Mouse (Mus musculus) thymus, adult 2 months (tissue): Measurements from ENCODE around the gene Zfp14. TPM values are rescaled to one million over a fixed set of nuclear protein-coding genes. Genes with fewer than 3 reads are reported as not detected.

Experiments
- DNase-seq: peaks from one replicate; pipeline ENCODE4 v3.0.0; 2021
- H3K27ac ChIP-seq: fragments of 200-500 bp; 2 replicates; pipeline ENCODE4 v1.5.1; 2012; ENCODE audit warnings: low read length, control low read depth; ENCODE audit not compliant: control insufficient read depth, insufficient read depth
- H3K27me3 ChIP-seq: fragments of 200-500 bp; 2 replicates; pipeline ENCODE4 v1.6.1; 2012; ENCODE audit warnings: mild to moderate bottlenecking, low read length, moderate library complexity, mixed read lengths; ENCODE audit not compliant: control insufficient read depth, insufficient read depth
- H3K36me3 ChIP-seq: fragments of 200-500 bp; 2 replicates; pipeline ENCODE4 v1.6.1; 2012; ENCODE audit warnings: mild to moderate bottlenecking, low read length, moderate library complexity; ENCODE audit not compliant: control insufficient read depth, insufficient read depth
- H3K4me1 ChIP-seq: fragments of 200-500 bp; replicated peaks from 2 replicates; pipeline ENCODE4 v1.6.1; 2012; ENCODE audit warnings: low read length; ENCODE audit not compliant: control insufficient read depth, insufficient read depth
- H3K4me3 ChIP-seq: fragments of 200-500 bp; 2 replicates; pipeline ENCODE4 v1.5.1; 2012; ENCODE audit warnings: mild to moderate bottlenecking, low read length, control low read depth, moderate library complexity; ENCODE audit not compliant: control insufficient read depth, insufficient read depth
- CTCF ChIP-seq: fragments of 200-500 bp; IDR thresholded peaks from 2 replicates; pipeline ENCODE4 v1.5.1; 2012; ENCODE audit warnings: mild to moderate bottlenecking, control low read depth, low read length, moderate library complexity, borderline replicate concordance; ENCODE audit not compliant: control insufficient read depth, poor library complexity, insufficient read depth; ENCODE audit errors: extremely low read depth
- POLR2A ChIP-seq: fragments of 200-500 bp; IDR thresholded peaks from 2 replicates; pipeline ENCODE4 v1.6.1; 2012; ENCODE audit warnings: mild to moderate bottlenecking, low read length, control low read depth, moderate library complexity; ENCODE audit not compliant: control insufficient read depth, poor library complexity, insufficient read depth; ENCODE audit errors: extremely low read depth
- WGBS: fragments of 180-500 bp; shearing (Covaris S2); methylation state at CpG from one replicate; pipeline ENCODE4 v1.1.7; 2018; 5-methylcytosine and 5-hydroxymethylcytosine counted together
- polyA plus RNA-seq: library from polyadenylated mRNA; depleted of rRNA; stranded (reverse); fragments of >200 nt; gene quantifications from 2 replicates; pipeline ENCODE4 v1.2.3, GENCODE M21; 2012

Gene Zfp14
- polyA plus RNA-seq, 1 experiment = 3.3 TPM

GRCm38 (mm10) chr7:30064622-30065021 lies 13.4 kb upstream of the Zfp14 start:
- DNase-seq = no peak
- no peak for TF ChIP-seq CTCF
- TF ChIP-seq POLR2A = no peak
- WGBS = 95% methylated on average over 5 of the region's 5 CpGs
- Histone ChIP-seq H3K4me3 (no peak overlapping the region), H3K4me1 (no peaks in the 10 kb centered on the region), H3K27me3 (no peaks in the 10 kb centered on the region), H3K36me3 (peaks cover 20% of the 10 kb centered on the region; the same call in 1 of the 2 replicates), H3K27ac (no peak overlapping the region)

DNA sequence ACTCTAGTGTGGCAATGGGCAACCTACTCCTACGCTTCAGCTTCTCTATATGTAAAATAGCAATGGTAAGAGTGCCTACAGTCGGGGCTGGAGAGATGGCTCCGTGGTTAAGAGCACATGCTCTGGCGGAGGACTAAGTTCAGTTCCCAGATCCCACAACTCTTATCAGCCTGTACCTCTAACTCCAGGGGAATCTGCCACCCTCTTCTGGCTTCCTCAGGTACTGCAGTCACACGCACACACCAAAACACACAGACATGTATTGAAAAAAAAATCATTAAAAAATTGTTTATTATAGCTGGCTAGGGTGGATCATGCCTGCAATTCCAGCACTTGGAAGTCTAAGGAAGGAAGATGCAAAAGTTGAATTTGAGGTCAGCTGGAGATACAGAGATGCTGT lies 11.3 kb upstream of the Zfp14 start:
- Histone ChIP-seq H3K4me1 (no peaks in the 10 kb centered on the region), H3K27me3 (no peaks in the 10 kb centered on the region), H3K36me3 (peaks cover 16% of the 10 kb centered on the region), H3K4me3 (no peak overlapping the region), H3K27ac (no peak overlapping the region)
- WGBS = 97% methylated on average over 5 of the region's 5 CpGs
- no peak for TF ChIP-seq POLR2A
- TF ChIP-seq CTCF = no peak
- DNase-seq = peak; percentile 24

DNA sequence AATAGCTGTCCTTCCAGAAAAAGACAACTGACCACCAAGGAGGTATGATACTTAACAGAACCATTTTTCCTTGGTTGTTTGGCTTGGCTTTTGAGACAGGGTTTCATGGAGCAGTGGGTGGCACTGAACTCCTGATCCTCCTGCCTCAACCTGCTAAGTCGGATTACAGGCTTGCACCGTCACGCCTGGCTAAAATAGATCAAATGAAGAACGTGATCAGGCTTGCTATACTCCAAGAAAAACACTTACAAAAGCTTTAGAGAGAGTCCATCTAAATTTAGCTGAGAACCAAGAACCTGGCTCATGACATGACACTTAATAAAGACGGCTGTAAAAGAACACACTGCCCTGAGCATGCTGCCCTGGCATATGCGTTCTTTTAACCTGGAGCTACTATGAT lies 9.2 kb upstream of the Zfp14 start:
- H3K27me3 ChIP-seq = no peaks in the 10 kb centered on the region
- peaks cover 19% of the 10 kb centered on the region for H3K36me3 ChIP-seq
- DNase-seq = no peak
- no peak overlapping the region for H3K27ac ChIP-seq
- H3K4me3 ChIP-seq = no peak overlapping the region
- TF ChIP-seq CTCF (no peak), POLR2A (no peak)
- no peaks in the 10 kb centered on the region for H3K4me1 ChIP-seq
- 94% methylated on average over 6 of the region's 6 CpGs for WGBS

GRCm38 (mm10) chr7:30053591-30053990 lies 2.4 kb upstream of the Zfp14 start:
- Histone ChIP-seq H3K4me3 (no peak overlapping the region), H3K27ac (no peak overlapping the region), H3K27me3 (no peaks in the 10 kb centered on the region), H3K4me1 (0 out of 2 replicates have a peak, but pooled peaks cover 3% of the 10 kb centered on the region), H3K36me3 (peaks cover 9% of the 10 kb centered on the region)
- 35% methylated on average over 3 of the region's 3 CpGs for WGBS
- TF ChIP-seq POLR2A (no peak), CTCF (no peak)
- DNase-seq = no peak

DNA sequence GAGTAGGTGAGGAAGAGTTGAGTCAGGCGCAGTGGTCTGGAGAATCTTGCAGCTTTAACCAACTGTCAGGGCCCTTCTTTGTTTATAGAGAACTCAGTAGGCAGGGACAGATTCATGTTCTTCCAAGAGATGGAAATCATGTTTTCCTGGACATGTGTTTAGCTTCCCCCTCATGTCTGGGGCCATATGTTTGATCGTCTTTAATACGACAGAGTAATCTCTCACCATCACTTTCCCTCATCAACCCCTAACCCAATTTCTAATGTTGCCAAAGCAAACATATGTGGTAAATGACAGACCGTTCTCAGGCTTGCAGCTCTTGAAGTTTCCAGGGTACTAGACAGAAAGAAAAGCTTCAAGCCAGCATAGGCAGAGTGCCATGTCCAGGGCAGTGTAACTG lies 3.1 kb downstream of the Zfp14 start:
- Histone ChIP-seq H3K4me3 (no peak overlapping the region), H3K27me3 (no peaks in the 10 kb centered on the region), H3K27ac (no peak overlapping the region), H3K36me3 (no peaks in the 10 kb centered on the region), H3K4me1 (peaks cover 5% of the 10 kb centered on the region; the same call in 1 of the 2 replicates)
- no peak for TF ChIP-seq POLR2A
- TF ChIP-seq CTCF = no peak
- WGBS = 98% methylated on average over 4 of the region's 4 CpGs
- no peak for DNase-seq

DNA sequence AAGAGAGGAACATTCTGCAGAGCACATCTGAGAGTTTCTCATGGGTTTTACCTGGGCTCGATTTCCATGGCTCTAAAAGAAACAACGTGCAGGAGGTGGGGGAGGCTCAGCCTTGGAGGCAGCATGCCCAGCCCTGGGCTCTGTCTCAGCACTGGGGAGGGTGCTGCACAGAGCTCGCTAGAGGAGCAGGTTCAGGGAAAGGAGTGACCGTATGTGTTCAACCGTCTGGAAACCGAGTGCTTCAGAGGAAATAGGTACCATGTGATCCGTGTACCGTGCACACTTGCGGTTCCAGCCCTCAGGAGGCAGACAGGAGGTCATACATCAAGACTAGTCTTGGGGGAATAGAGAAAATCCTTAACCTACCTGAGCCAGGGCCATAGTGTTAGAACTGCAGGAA lies 6.8 kb downstream of the Zfp14 start:
- H3K4me1 ChIP-seq = peaks cover 2% of the 10 kb centered on the region; the same call in 1 of the 2 replicates
- TF ChIP-seq POLR2A = no peak
- no peak for TF ChIP-seq CTCF
- DNase-seq = no peak
- no peaks in the 10 kb centered on the region for H3K36me3 ChIP-seq
- WGBS = 66% methylated on average over 9 of the region's 9 CpGs
- no peak overlapping the region for H3K4me3 ChIP-seq
- H3K27ac ChIP-seq = no peak overlapping the region
- H3K27me3 ChIP-seq = no peaks in the 10 kb centered on the region

DNA sequence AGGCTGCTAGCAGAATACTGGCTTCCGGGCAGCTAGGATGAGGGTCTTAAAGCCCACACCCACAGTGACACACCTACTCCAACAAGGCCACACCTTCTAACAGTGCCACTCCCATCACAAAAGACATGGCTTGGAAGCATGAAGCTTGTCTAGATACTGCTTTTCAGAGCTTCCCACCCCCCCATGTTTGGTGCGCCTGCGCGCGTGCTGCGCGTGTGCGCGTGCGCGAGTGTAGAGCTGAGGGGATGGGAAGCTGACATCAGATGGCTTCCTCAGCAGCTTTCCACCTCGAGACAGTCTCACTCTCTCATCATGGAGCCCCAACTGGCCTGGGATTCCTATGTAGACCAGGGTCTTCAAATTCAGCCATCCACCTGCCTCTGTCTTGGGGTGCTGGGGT lies 16.8 kb downstream of the Zfp14 start:
- no peaks in the 10 kb centered on the region for H3K4me1 ChIP-seq
- TF ChIP-seq CTCF (no peak), POLR2A (no peak)
- 96% methylated on average over 12 of the region's 12 CpGs for WGBS
- 0 out of 2 replicates have a peak, but pooled peaks cover 6% of the 10 kb centered on the region for H3K36me3 ChIP-seq
- H3K27me3 ChIP-seq = no peaks in the 10 kb centered on the region
- H3K4me3 ChIP-seq = no peak overlapping the region
- no peak overlapping the region for H3K27ac ChIP-seq
- DNase-seq = no peak
